Mouse (Mus musculus) lung, postnatal 0 days (tissue): Measurements from ENCODE around the gene Agr2.

ENCODE experiments used
- CTCF ChIP-seq: IDR thresholded peaks from 2 replicates; pipeline ENCODE4 v1.5.1; 2016; ENCODE audit warnings: antibody characterized with exemption, mild to moderate bottlenecking
- EP300 ChIP-seq: IDR thresholded peaks from 2 replicates; pipeline ENCODE4 v1.6.1; 2016; ENCODE audit warnings: antibody characterized with exemption, mild to moderate bottlenecking, control low read depth

DNA sequence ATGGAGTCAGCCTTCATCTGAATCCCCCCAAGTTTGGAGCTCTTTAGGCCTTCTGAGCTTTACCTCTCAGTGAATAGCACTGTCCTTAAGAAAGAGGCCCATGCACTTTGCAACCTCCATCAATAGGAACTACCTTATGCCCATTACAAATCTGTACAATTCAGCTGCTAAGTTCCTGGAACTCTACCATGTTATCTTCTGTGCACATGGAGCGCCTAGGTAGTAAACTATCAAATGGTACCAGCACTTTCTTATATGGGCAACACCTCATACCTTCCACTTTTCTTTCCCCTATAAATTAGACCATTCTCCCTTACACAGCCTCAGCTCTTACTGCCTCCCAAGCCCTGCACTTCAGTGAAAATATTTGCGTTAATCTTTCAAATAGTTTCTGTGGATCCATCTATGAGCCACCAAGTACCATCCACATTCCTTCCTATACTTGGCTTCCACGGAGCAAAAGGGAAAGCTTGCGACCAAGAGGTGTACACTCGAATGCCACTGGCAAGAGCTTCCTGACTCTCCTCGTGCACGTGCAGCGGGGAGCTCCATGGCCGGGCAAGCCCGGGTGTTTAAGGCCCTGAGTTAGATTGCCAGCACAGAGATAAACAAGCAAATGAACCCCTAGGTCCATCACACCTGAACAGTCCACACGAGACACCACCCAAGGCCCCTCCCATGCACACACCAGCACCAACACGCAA is 38.1 kb downstream of the Agr2 start:
- peak; percentile 64; the same call in 1 of the 2 replicates for TF ChIP-seq EP300
- no peak for TF ChIP-seq CTCF
